Mouse (Mus musculus) midbrain, embryonic 11.5 days (tissue): ENCODE measurements around the gene Serpina5. TPM values are rescaled to one million over a fixed set of nuclear protein-coding genes. Genes with fewer than 3 reads are reported as not detected.

Experiments used
- ATAC-seq: fragments of 200-750 bp; cut with Nextera tagmentation; 2 replicates; pipeline ENCODE4 v1.8.0; 2017; ENCODE audit warnings: moderate TSS enrichment, moderate library complexity; ENCODE audit not compliant: low FRiP score
- DNase-seq: peaks from one replicate; pipeline ENCODE4 v3.0.0; 2015; ENCODE audit warnings: low spot score; ENCODE audit errors: missing footprints
- H3K27ac ChIP-seq: fragments of 300-500 bp; sonication (generic); 2 replicates; pipeline ENCODE4 v1.5.1; 2014; ENCODE audit warnings: low read depth, low read length
- H3K27me3 ChIP-seq: fragments of 300-500 bp; sonication (generic); 2 replicates; pipeline ENCODE4 v1.6.1; 2014; ENCODE audit warnings: mild to moderate bottlenecking, low read length, moderate library complexity, mixed read lengths; ENCODE audit not compliant: control insufficient read depth, insufficient read depth
- H3K36me3 ChIP-seq: fragments of 300-500 bp; sonication (generic); 2 replicates; pipeline ENCODE4 v1.6.1; 2014; ENCODE audit warnings: mild to moderate bottlenecking, low read length, moderate library complexity, mixed read lengths; ENCODE audit not compliant: control insufficient read depth, insufficient read depth
- H3K4me1 ChIP-seq: fragments of 300-500 bp; sonication (generic); 2 replicates; pipeline ENCODE4 v1.6.1; 2014; ENCODE audit warnings: low read length; ENCODE audit not compliant: control insufficient read depth, insufficient read depth
- H3K4me2 ChIP-seq: fragments of 300-500 bp; sonication (generic); 2 replicates; pipeline ENCODE4 v1.6.1; 2014; ENCODE audit warnings: mild to moderate bottlenecking, moderate library complexity
- H3K4me3 ChIP-seq: fragments of 300-500 bp; sonication (generic); 2 replicates; pipeline ENCODE4 v1.5.1; 2014; ENCODE audit warnings: low read depth, low read length
- H3K9ac ChIP-seq: fragments of 300-500 bp; sonication (generic); 2 replicates; pipeline ENCODE4 v1.6.1; 2014; ENCODE audit warnings: low read length
- H3K9me3 ChIP-seq: fragments of 300-500 bp; sonication (generic); 2 replicates; pipeline ENCODE4 v1.6.1; 2016; ENCODE audit warnings: low read length; ENCODE audit not compliant: control insufficient read depth
- WGBS: fragments of 180-500 bp; shearing (Covaris S2); extraction: QIAGEN DNeasy Blood & Tissue Kit; methylation state at CpG from one replicate; pipeline ENCODE4 v1.1.7; 2014; 5-methylcytosine and 5-hydroxymethylcytosine counted together
- polyA plus RNA-seq: library from polyadenylated mRNA; unstranded; fragments of >200 nt; fragmentation: Nextera tagmentation; extraction: Ambion mirVana; gene quantifications from 2 replicates; pipeline ENCODE4 v1.2.1, GENCODE M21; 2014

Serpina5 gene
- polyA plus RNA-seq, 1 experiment from 2014 or later, result not detected

GRCm38 (mm10) chr12:104114921-104115579 is 14.1 kb downstream of the Serpina5 start:
- no peak overlapping the region for H3K9ac ChIP-seq
- H3K4me1 ChIP-seq, result no peaks in the 10 kb centered on the region
- no peaks in the 10 kb centered on the region for H3K27me3 ChIP-seq
- ATAC-seq, result no peak
- DNase-seq, result no peak
- WGBS, result 69% methylated on average over 3 of the region's 3 CpGs
- H3K4me2 ChIP-seq, result no peak overlapping the region
- no peaks in the 10 kb centered on the region for H3K9me3 ChIP-seq
- no peaks in the 10 kb centered on the region for H3K36me3 ChIP-seq
- H3K4me3 ChIP-seq, result no peak overlapping the region
- H3K27ac ChIP-seq, result no peak overlapping the region

- Histone ChIP-seq H3K4me3 (no peak overlapping the region), H3K9me3 (no peaks in the 10 kb centered on the region), H3K4me2 (no peak overlapping the region), H3K27ac (no peak overlapping the region), H3K27me3 (no peaks in the 10 kb centered on the region), H3K9ac (no peak overlapping the region), H3K36me3 (no peaks in the 10 kb centered on the region), H3K4me1 (no peaks in the 10 kb centered on the region)
- DNase-seq (no peak), ATAC-seq (no peak)
- 88% methylated on average over 1 of the region's 1 CpGs for WGBS
Observed at GRCm38 (mm10) chr12:104123097-104123496, 22.2 kb downstream of the Serpina5 start.

GRCm38 (mm10) chr12:104123996-104124395 is 23.1 kb downstream of the Serpina5 start:
- H3K4me3 ChIP-seq, result no peak overlapping the region
- DNase-seq (no peak), ATAC-seq (no peak)
- H3K36me3 ChIP-seq, result no peaks in the 10 kb centered on the region
- H3K4me1 ChIP-seq, result no peaks in the 10 kb centered on the region
- no peak overlapping the region for H3K9ac ChIP-seq
- no peaks in the 10 kb centered on the region for H3K27me3 ChIP-seq
- no peaks in the 10 kb centered on the region for H3K9me3 ChIP-seq
- no peak overlapping the region for H3K27ac ChIP-seq
- WGBS, result 77% methylated on average over 2 of the region's 2 CpGs
- no peak overlapping the region for H3K4me2 ChIP-seq

- H3K27me3 ChIP-seq, result no peaks in the 10 kb centered on the region
- 90% methylated on average over 5 of the region's 5 CpGs for WGBS
- no peak overlapping the region for H3K4me2 ChIP-seq
- ATAC-seq (no peak), DNase-seq (no peak)
- H3K4me3 ChIP-seq, result no peak overlapping the region
- no peaks in the 10 kb centered on the region for H3K36me3 ChIP-seq
- no peak overlapping the region for H3K9ac ChIP-seq
- H3K4me1 ChIP-seq, result no peaks in the 10 kb centered on the region
- H3K27ac ChIP-seq, result no peak overlapping the region
- H3K9me3 ChIP-seq, result no peaks in the 10 kb centered on the region
Observed at GRCm38 (mm10) chr12:104125021-104125560, 24.2 kb downstream of the Serpina5 start.

- WGBS, result 91% methylated on average over 5 of the region's 5 CpGs
- Histone ChIP-seq H3K27ac (no peak within 1 kb of the TSS), H3K4me1 (no peaks in the 10 kb centered on the region), H3K4me2 (no peak within 1 kb of the TSS), H3K4me3 (no peak within 1 kb of the TSS), H3K9me3 (no peaks in the 10 kb centered on the region), H3K36me3 (no peaks in the 10 kb centered on the region), H3K27me3 (no peaks in the 10 kb centered on the region), H3K9ac (no peak within 1 kb of the TSS)
- ATAC-seq, result no peak
- no peak for DNase-seq
Observed at GRCm38 (mm10) chr12:104127696-104128095, 26.8 kb downstream of the Serpina5 start, which contains the start of gene Serpina3b. Gene Serpina3b (plus strand): TSS chr12:104127996.

- no peak overlapping the region for H3K27ac ChIP-seq
- H3K4me1 ChIP-seq, result no peaks in the 10 kb centered on the region
- ATAC-seq (no peak), DNase-seq (no peak)
- no peaks in the 10 kb centered on the region for H3K36me3 ChIP-seq
- no peak overlapping the region for H3K4me3 ChIP-seq
- H3K27me3 ChIP-seq, result no peaks in the 10 kb centered on the region
- no peak overlapping the region for H3K4me2 ChIP-seq
- no peaks in the 10 kb centered on the region for H3K9me3 ChIP-seq
- no peak overlapping the region for H3K9ac ChIP-seq
Observed at GRCm38 (mm10) chr12:104131041-104131440, 30.1 kb downstream of the Serpina5 start.

GRCm38 (mm10) chr12:104138216-104138615 is 37.3 kb downstream of the Serpina5 start:
- Histone ChIP-seq H3K36me3 (no peaks in the 10 kb centered on the region), H3K4me2 (no peak overlapping the region), H3K4me3 (no peak overlapping the region), H3K27ac (no peak overlapping the region), H3K27me3 (no peaks in the 10 kb centered on the region), H3K9ac (no peak overlapping the region), H3K4me1 (no peaks in the 10 kb centered on the region), H3K9me3 (no peaks in the 10 kb centered on the region)
- WGBS, result 88% methylated on average over 2 of the region's 2 CpGs
- no peak for DNase-seq
- ATAC-seq, result no peak

GRCm38 (mm10) chr12:104140543-104141103 is 39.7 kb downstream of the Serpina5 start:
- Histone ChIP-seq H3K4me1 (no peaks in the 10 kb centered on the region), H3K4me3 (no peak overlapping the region), H3K4me2 (no peak overlapping the region), H3K27me3 (no peaks in the 10 kb centered on the region), H3K36me3 (no peaks in the 10 kb centered on the region), H3K27ac (no peak overlapping the region), H3K9me3 (no peaks in the 10 kb centered on the region), H3K9ac (no peak overlapping the region)
- DNase-seq, result no peak
- 90% methylated on average over 4 of the region's 4 CpGs for WGBS
- no peak for ATAC-seq

GRCm38 (mm10) chr12:104141506-104141905 is 40.6 kb downstream of the Serpina5 start:
- ATAC-seq (no peak), DNase-seq (no peak)
- Histone ChIP-seq H3K27me3 (no peaks in the 10 kb centered on the region), H3K36me3 (no peaks in the 10 kb centered on the region), H3K4me1 (no peaks in the 10 kb centered on the region), H3K4me3 (no peak overlapping the region), H3K9ac (no peak overlapping the region), H3K27ac (no peak overlapping the region), H3K4me2 (no peak overlapping the region), H3K9me3 (no peaks in the 10 kb centered on the region)
- 75% methylated on average over 1 of the region's 1 CpGs for WGBS
